Mouse (Mus musculus) CH12.LX (cell line): ENCODE results near the gene Ttc30a1. TPM values are rescaled to one million over a fixed set of nuclear protein-coding genes. Genes with fewer than 3 reads are reported as not detected.

Source experiments
- DNase-seq: peaks from one replicate; pipeline ENCODE4 v3.0.0-alpha.2; 2013; ENCODE audit errors: extremely low read depth
- H3K27ac ChIP-seq: 2 replicates; pipeline ENCODE4 v1.5.1; 2012; ENCODE audit warnings: low read depth, mild to moderate bottlenecking, control low read depth, moderate library complexity; ENCODE audit not compliant: insufficient read depth
- H3K27me3 ChIP-seq: replicated peaks from 2 replicates; pipeline ENCODE3; 2012; ENCODE audit warnings: inconsistent platforms
- H3K36me3 ChIP-seq, 2 experiments: replicated peaks in 1 of 2; 2 replicates each; pipeline versions ENCODE3 to v1.6.1; 2012; ENCODE audit warnings: inconsistent platforms in 1 of 2, low read length in 1 of 2, mild to moderate bottlenecking in 1 of 2, mixed read lengths in 1 of 2, moderate library complexity in 1 of 2; ENCODE audit not compliant: control insufficient read depth in 1 of 2, insufficient read depth in 1 of 2
- H3K4me1 ChIP-seq, 2 experiments: 2 replicates each; pipeline ENCODE4 v1.6.1; 2012; ENCODE audit warnings: inconsistent platforms in 1 of 2, moderate library complexity in 1 of 2; ENCODE audit not compliant: insufficient read depth in 2 of 2, control insufficient read depth in 1 of 2
- H3K4me2 ChIP-seq: 2 replicates; pipeline ENCODE4 v1.6.1; 2012; ENCODE audit warnings: low read depth, mild to moderate bottlenecking, control low read depth; ENCODE audit not compliant: poor library complexity, insufficient read depth, severe bottlenecking
- H3K4me3 ChIP-seq, 3 experiments: fragments of 150-350 bp in 1 of 3; sonication (generic) in 1 of 3; replicated peaks in 1 of 3; 2 replicates each; pipeline versions ENCODE3 to v1.5.1; 2011 to 2012; ENCODE audit warnings: low read depth in 2 of 3, low read length in 2 of 3, mild to moderate bottlenecking in 2 of 3, moderate library complexity in 2 of 3, control low read depth in 1 of 3, improper control_type of control experiment in 1 of 3, inconsistent platforms in 1 of 3, mixed read lengths in 1 of 3; ENCODE audit not compliant: poor library complexity in 1 of 3
- H3K79me2 ChIP-seq: replicated peaks from 2 replicates; pipeline ENCODE4 v1.6.1; 2012; ENCODE audit warnings: mild to moderate bottlenecking, moderate library complexity; ENCODE audit not compliant: control insufficient read depth, poor library complexity, insufficient read depth, severe bottlenecking; ENCODE audit errors: extremely low read depth
- H3K9ac ChIP-seq: 2 replicates; pipeline ENCODE4 v1.6.1; 2012; ENCODE audit warnings: low read depth, mild to moderate bottlenecking, control low read depth, moderate library complexity; ENCODE audit not compliant: insufficient read depth
- H3K9me3 ChIP-seq: replicated peaks from 2 replicates; pipeline ENCODE3; 2012; ENCODE audit warnings: low read length, inconsistent platforms, mixed read lengths
- BHLHE40 ChIP-seq: IDR thresholded peaks from 2 replicates; pipeline ENCODE4 v1.6.1; 2011; ENCODE audit warnings: mild to moderate bottlenecking, low read depth, low read length, improper control_type of control experiment
- CHD1 ChIP-seq: IDR thresholded peaks from 2 replicates; pipeline ENCODE4 v1.6.1; 2012; ENCODE audit warnings: low read depth, low read length, improper control_type of control experiment, inconsistent platforms
- CHD2 ChIP-seq: IDR thresholded peaks from 2 replicates; pipeline ENCODE4 v1.6.1; 2011; ENCODE audit warnings: low read length, improper control_type of control experiment
- CTCF ChIP-seq, 2 experiments: IDR thresholded peaks in 1 of 2; conservative IDR thresholded peaks in 1 of 2; 2 replicates each; pipeline ENCODE4 v1.5.1; 2011 to 2012; ENCODE audit warnings: low read depth in 2 of 2, low read length in 2 of 2, improper control_type of control experiment in 1 of 2, inconsistent platforms in 1 of 2, mild to moderate bottlenecking in 1 of 2, moderate library complexity in 1 of 2
- E2F4 ChIP-seq: IDR thresholded peaks from 2 replicates; pipeline ENCODE4 v1.6.1; 2011; ENCODE audit warnings: low read depth, low read length, improper control_type of control experiment; ENCODE audit not compliant: insufficient replicate concordance
- ELF1 ChIP-seq: IDR thresholded peaks from 2 replicates; pipeline ENCODE4 v1.6.1; 2014; ENCODE audit warnings: low read depth, mild to moderate bottlenecking, inconsistent platforms, low read length, improper control_type of control experiment
- EP300 ChIP-seq: IDR thresholded peaks from 2 replicates; pipeline ENCODE4 v1.6.1; 2011; ENCODE audit warnings: low read length, improper control_type of control experiment
- ETS1 ChIP-seq: conservative IDR thresholded peaks from 2 replicates; pipeline ENCODE4 v1.6.1; 2012; ENCODE audit warnings: low read depth, mild to moderate bottlenecking, inconsistent platforms, low read length, improper control_type of control experiment, moderate library complexity
- GABPA ChIP-seq: IDR thresholded peaks from 2 replicates; pipeline ENCODE4 v1.6.1; 2012; ENCODE audit warnings: low read depth, low read length, improper control_type of control experiment, inconsistent platforms; ENCODE audit not compliant: insufficient replicate concordance
- HCFC1 ChIP-seq: IDR thresholded peaks from 2 replicates; pipeline ENCODE4 v1.6.1; 2012; ENCODE audit warnings: low read depth, mild to moderate bottlenecking, inconsistent platforms, low read length, improper control_type of control experiment
- IRF4 ChIP-seq: IDR thresholded peaks from 2 replicates; pipeline ENCODE4 v1.6.1; 2014; ENCODE audit warnings: low read depth, mild to moderate bottlenecking, inconsistent platforms, low read length, improper control_type of control experiment
- JUN ChIP-seq: IDR thresholded peaks from 2 replicates; pipeline ENCODE4 v1.6.1; 2011; ENCODE audit warnings: low read depth, mild to moderate bottlenecking, low read length, improper control_type of control experiment, moderate library complexity; ENCODE audit not compliant: insufficient read depth
- JUND ChIP-seq: conservative IDR thresholded peaks from 2 replicates; pipeline ENCODE4 v1.6.1; 2011; ENCODE audit warnings: low read depth, low read length, improper control_type of control experiment
- KAT2A ChIP-seq: IDR thresholded peaks from 2 replicates; pipeline ENCODE4 v1.6.1; 2012; ENCODE audit warnings: low read length, improper control_type of control experiment, inconsistent platforms; ENCODE audit not compliant: insufficient replicate concordance
- MAFK ChIP-seq: IDR thresholded peaks from 2 replicates; pipeline ENCODE4 v1.6.1; 2011; ENCODE audit warnings: low read length, improper control_type of control experiment; ENCODE audit not compliant: insufficient replicate concordance
- MAX ChIP-seq: IDR thresholded peaks from 2 replicates; pipeline ENCODE4 v1.6.1; 2011; ENCODE audit warnings: low read length, improper control_type of control experiment
- MAZ ChIP-seq: IDR thresholded peaks from 2 replicates; pipeline ENCODE4 v1.6.1; 2012; ENCODE audit warnings: low read depth, mild to moderate bottlenecking, inconsistent platforms, low read length, improper control_type of control experiment, moderate library complexity
- MEF2A ChIP-seq: IDR thresholded peaks from 2 replicates; pipeline ENCODE4 v1.6.1; 2014; ENCODE audit warnings: low read depth, mild to moderate bottlenecking, inconsistent platforms, low read length, improper control_type of control experiment, borderline replicate concordance
- MXI1 ChIP-seq: IDR thresholded peaks from 2 replicates; pipeline ENCODE4 v1.6.1; 2011; ENCODE audit warnings: mild to moderate bottlenecking, low read depth, low read length, improper control_type of control experiment
- MYC ChIP-seq: IDR thresholded peaks from 2 replicates; pipeline ENCODE4 v1.6.1; 2011; ENCODE audit warnings: low read depth, mild to moderate bottlenecking, improper control_type of control experiment, low read length
- NELFE ChIP-seq: IDR thresholded peaks from 2 replicates; pipeline ENCODE4 v1.6.1; 2011; ENCODE audit warnings: low read depth, low read length, improper control_type of control experiment
- NRF1 ChIP-seq: IDR thresholded peaks from 2 replicates; pipeline ENCODE4 v1.6.1; 2014; ENCODE audit warnings: low read depth, mild to moderate bottlenecking, inconsistent platforms, low read length, improper control_type of control experiment, moderate library complexity
- PAX5 ChIP-seq: IDR thresholded peaks from 2 replicates; pipeline ENCODE4 v1.6.1; 2012; ENCODE audit warnings: low read length, inconsistent platforms, mixed read lengths
- POLR2A ChIP-seq: IDR thresholded peaks from 2 replicates; pipeline ENCODE4 v1.6.1; 2011; ENCODE audit warnings: low read depth, mild to moderate bottlenecking, improper control_type of control experiment, low read length
- POLR2AphosphoS2 ChIP-seq: IDR thresholded peaks from 2 replicates; pipeline ENCODE4 v1.6.1; 2011; ENCODE audit warnings: low read depth, low read length, improper control_type of control experiment
- RAD21 ChIP-seq: IDR thresholded peaks from 2 replicates; pipeline ENCODE4 v1.6.1; 2011; ENCODE audit warnings: low read depth, mild to moderate bottlenecking, low read length, improper control_type of control experiment, moderate library complexity
- RCOR1 ChIP-seq: conservative IDR thresholded peaks from 2 replicates; pipeline ENCODE4 v1.6.1; 2012; ENCODE audit warnings: low read depth, mild to moderate bottlenecking, inconsistent platforms, low read length, improper control_type of control experiment
- SIN3A ChIP-seq: IDR thresholded peaks from 2 replicates; pipeline ENCODE4 v1.6.1; 2012; ENCODE audit warnings: low read length, improper control_type of control experiment, inconsistent platforms
- SMC3 ChIP-seq: IDR thresholded peaks from 2 replicates; pipeline ENCODE4 v1.6.1; 2011; ENCODE audit warnings: low read depth, low read length, improper control_type of control experiment
- TBP ChIP-seq: conservative IDR thresholded peaks from 2 replicates; pipeline ENCODE4 v1.6.1; 2011; ENCODE audit warnings: low read depth, low read length, improper control_type of control experiment
- TCF12 ChIP-seq: IDR thresholded peaks from 2 replicates; pipeline ENCODE4 v1.6.1; 2014; ENCODE audit warnings: low read depth, mild to moderate bottlenecking, inconsistent platforms, low read length, improper control_type of control experiment
- UBTF ChIP-seq: IDR thresholded peaks from 2 replicates; pipeline ENCODE4 v1.6.1; 2012; ENCODE audit warnings: low read depth, mild to moderate bottlenecking, inconsistent platforms, low read length, improper control_type of control experiment, moderate library complexity
- USF1 ChIP-seq: IDR thresholded peaks from 2 replicates; pipeline ENCODE4 v1.6.1; 2014; ENCODE audit warnings: low read depth, mild to moderate bottlenecking, inconsistent platforms, low read length, improper control_type of control experiment
- USF2 ChIP-seq: conservative IDR thresholded peaks from 2 replicates; pipeline ENCODE4 v1.6.1; 2011; ENCODE audit warnings: low read depth, low read length, improper control_type of control experiment
- ZC3H11A ChIP-seq: IDR thresholded peaks from 2 replicates; pipeline ENCODE4 v1.6.1; 2012; ENCODE audit warnings: low read depth, mild to moderate bottlenecking, inconsistent platforms, low read length, improper control_type of control experiment
- ZKSCAN1 ChIP-seq: IDR thresholded peaks from 2 replicates; pipeline ENCODE4 v1.6.1; 2012; ENCODE audit warnings: low read depth, inconsistent platforms, low read length, improper control_type of control experiment, borderline replicate concordance
- ZMIZ1 ChIP-seq: IDR thresholded peaks from 2 replicates; pipeline ENCODE4 v1.6.1; 2012; ENCODE audit warnings: low read depth, mild to moderate bottlenecking, inconsistent platforms, low read length, improper control_type of control experiment
- ZNF384 ChIP-seq: IDR thresholded peaks from 2 replicates; pipeline ENCODE4 v1.6.1; 2012; ENCODE audit warnings: low read depth, low read length, improper control_type of control experiment, inconsistent platforms
- dilution Hi-C: fragments of 300-500 bp; cut with MboI; formaldehyde crosslinking; loops from 2 replicates; pipeline ENCODE4 v1.14.3; 2020; ENCODE audit warnings: low sequenced_read_pairs; ENCODE audit not compliant: extremely low pct_unique_long_range_greater_than_20kb, extremely low pct_ligation_motif_present
- in situ Hi-C: fragments of 300-500 bp; cut with MboI; formaldehyde crosslinking; loops from 3 replicates; pipeline ENCODE4 v1.14.3; 2019; ENCODE audit warnings: low sequenced_read_pairs, low pct_ligation_motif_present, low pct_unique_long_range_greater_than_20kb, mixed read lengths
- polyA plus RNA-seq: library from polyadenylated mRNA; unstranded; fragments of >175 nt; gene quantifications from 2 replicates; pipeline ENCODE4 v1.2.1, GENCODE M21; 2012; ENCODE audit warnings: low read depth; ENCODE audit not compliant: insufficient read length
- total RNA-seq, 2 experiments: library from RNA; depleted of rRNA; stranded (reverse); fragments of 300-350 nt in 1 of 2; fragments of >200 nt in 1 of 2; gene quantifications; 2 replicates each; pipeline ENCODE4 v1.2.3; 2012 to 2014

The Ttc30a1 gene
- total and polyA plus RNA-seq, 3 experiments = not detected

- Histone ChIP-seq H3K27me3 (no peaks in the 10 kb centered on the region), H3K27ac (no peak overlapping the region), H3K4me1 (peaks cover 0 to 12% of the 10 kb centered on the region in 2 experiments; a peak in 2 of 4 replicates), H3K36me3 (no peaks in the 10 kb centered on the region), H3K4me3 (peak overlapping the region; percentile 21 to 40 (median 30)), H3K9me3 (no peaks in the 10 kb centered on the region), H3K4me2 (peak overlapping the region; percentile 87), H3K9ac (peak overlapping the region; percentile 10), H3K79me2 (no peaks in the 10 kb centered on the region)
- DNase-seq = peak; percentile 58
- TF ChIP-seq CTCF (conservative IDR thresholded peaks at IDR 0.05 in 1 of 2, IDR thresholded peaks at IDR 0.05 in 1 of 2; ENCODE audit: low read depth in 2 of 2, low read length in 2 of 2) (peak in 1 of 2 experiments; percentile 87; a peak in 2 of 4 replicates), JUND (no peak), CHD2 (no peak), ELF1 (no peak), MXI1 (peak; percentile 36), MEF2A (no peak), POLR2AphosphoS2 (no peak), KAT2A (no peak), EP300 (no peak), NELFE (no peak), BHLHE40 (no peak), IRF4 (0 out of 2 replicates have a peak, but pooled peaks have one; percentile 21), JUN (no peak), ZC3H11A (0 out of 2 replicates have a peak, but pooled peaks have one; percentile 11), SIN3A (no peak), UBTF (no peak), RCOR1 (no peak), E2F4 (no peak), USF2 (no peak), CHD1 (0 out of 2 replicates have a peak, but pooled peaks have one; percentile 69), MAFK (no peak), GABPA (no peak), NRF1 (no peak), MYC (no peak), PAX5 (no peak), ZNF384 (no peak), TBP (no peak), ZMIZ1 (no peak), ETS1 (no peak), HCFC1 (no peak), TCF12 (no peak), RAD21 (peak; percentile 74), MAZ (no peak), ZKSCAN1 (no peak), USF1 (no peak), SMC3 (peak; percentile 79), MAX (no peak), POLR2A (no peak)
- in situ Hi-C loops (loop anchor here (10.0 kb wide), 1 partner anchor 180 kb away; no protein-coding TSS in a partner anchor), dilution Hi-C loops (no loop called here)
These were observed 17.3 kb downstream of the Ttc30a1 start for GRCm38 (mm10) chr2:75964512-75964911.
